In genomic region chr15:56497757-56498156, GRCm38 (mm10) we compare ENCODE assay signal across 23 mouse cellular contexts.
DNase-seq lines count a peak whose midpoint lies in the region; ATAC-seq and TF ChIP-seq lines count a peak whose summit lies in the region.
"Had no signal": no experiment of that assay in that cellular context is flagged by ENCODE, and none has a peak within 500 bp of the region (broad histone marks: within the 10 kb centered on the region; RNA-seq: fewer than 3 reads in every experiment).

No protein-coding gene starts in this region.

- H3K4me1 ChIP-seq in hindbrain, postnatal 0 days (ENCODE audit: insufficient read depth, low read length), result no peaks in the 10 kb centered on the region
- H3K4me1 ChIP-seq in hindbrain, embryonic 11.5 days (replicated peaks; ENCODE audit: control insufficient read depth, insufficient read depth, low read length), result no peaks in the 10 kb centered on the region
- H3K4me1 ChIP-seq: embryonic facial prominence, embryonic 13.5 days had no signal

- no peak overlapping the region for H3K4me3 ChIP-seq in hindbrain, postnatal 0 days (ENCODE audit: low read length)
- no peak overlapping the region for H3K4me3 ChIP-seq in hindbrain, embryonic 11.5 days (ENCODE audit: low read depth, low read length)
- no peak overlapping the region for H3K4me3 ChIP-seq in myocyte
- H3K4me3 ChIP-seq: embryonic facial prominence, embryonic 13.5 days had no signal

- no peaks in the 10 kb centered on the region for H3K79me2 ChIP-seq in myocyte (ENCODE audit: control insufficient read depth, insufficient read depth)

- DNase-seq in frontal cortex, postnatal 36 days (ENCODE audit: low spot score in 2 of 2), result no peak
- DNase-seq in hindbrain, postnatal 0 days (ENCODE audit: low spot score), result peak; percentile 3
- no peak for DNase-seq in hindbrain, embryonic 11.5 days (ENCODE audit: low spot score)
- peak; percentile 20 for DNase-seq in NIH3T3 (ENCODE audit: low read depth)
- no peak for DNase-seq in spleen, postnatal 10 days (ENCODE audit: low spot score in 2 of 2)
- no peak for DNase-seq in lung, postnatal 4 days
- DNase-seq: adrenal gland, adult 2 months; adrenal gland, postnatal 36 days; cerebellum, adult 11-12 months; cerebellum, adult 9-10 months; cerebellum, postnatal 25 days; gastrocnemius, postnatal 10 days; kidney, adult 2 months had no signal

- H3K27ac ChIP-seq in hindbrain, postnatal 0 days, result no peak overlapping the region
- no peak overlapping the region for H3K27ac ChIP-seq in hindbrain, embryonic 11.5 days (ENCODE audit: low read depth, low read length)
- H3K27ac ChIP-seq: embryonic facial prominence, embryonic 13.5 days; hindbrain, embryonic 14.5 days had no signal

- H3K9me3 ChIP-seq in hindbrain, postnatal 0 days (ENCODE audit: low read length), result no peaks in the 10 kb centered on the region
- H3K9me3 ChIP-seq in hindbrain, embryonic 11.5 days (ENCODE audit: control insufficient read depth, low read length), result no peaks in the 10 kb centered on the region
- H3K9me3 ChIP-seq: embryonic facial prominence, embryonic 13.5 days; G1E had no signal

- no peaks in the 10 kb centered on the region for H3K36me3 ChIP-seq in hindbrain, postnatal 0 days (ENCODE audit: insufficient read depth, low read length)
- no peaks in the 10 kb centered on the region for H3K36me3 ChIP-seq in hindbrain, embryonic 11.5 days (ENCODE audit: control insufficient read depth, insufficient read depth, low read length)
- H3K36me3 ChIP-seq in myocyte (ENCODE audit: control insufficient read depth, insufficient read depth), result no peaks in the 10 kb centered on the region
- H3K36me3 ChIP-seq: embryonic facial prominence, embryonic 13.5 days; G1E had no signal

- 75% methylated on average over 4 of the region's 4 CpGs for whole genome bisulfite sequencing in hindbrain, postnatal 0 days
- 78% methylated on average over 4 of the region's 4 CpGs for WGBS in hindbrain, embryonic 11.5 days

- no peak for TF ChIP-seq CTCF in hindbrain, postnatal 0 days (IDR thresholded peaks at IDR 0.05; ENCODE audit: low read depth)

- H3K9ac ChIP-seq in hindbrain, postnatal 0 days (replicated peaks; ENCODE audit: low read length), result no peak overlapping the region
- no peak overlapping the region for H3K9ac ChIP-seq in hindbrain, embryonic 11.5 days (ENCODE audit: low read depth, low read length)
- H3K9ac ChIP-seq: embryonic facial prominence, embryonic 13.5 days; hindbrain, embryonic 14.5 days had no signal

- ATAC-seq in frontal cortex, adult (ENCODE audit: low TSS enrichment), result peak; percentile 65
- ATAC-seq in hindbrain, postnatal 0 days, result no peak
- no peak for ATAC-seq in hindbrain, embryonic 11.5 days (ENCODE audit: low FRiP score)
- ATAC-seq: activated CD4-positive, CD25-positive, alpha-beta regulatory T cell, adult 4 months; CD4-positive, CD25-positive, alpha-beta regulatory T cell, adult 4 months; forebrain, embryonic 16.5 days; intestine, embryonic 16.5 days; Patski had no signal

- no peak overlapping the region for H3K4me2 ChIP-seq in hindbrain, postnatal 0 days (ENCODE audit: low read depth, low read length)
- no peak overlapping the region for H3K4me2 ChIP-seq in hindbrain, embryonic 11.5 days (replicated peaks; ENCODE audit: low read depth, low read length)
- H3K4me2 ChIP-seq in myocyte (ENCODE audit: low read depth), result no peak overlapping the region
- H3K4me2 ChIP-seq: embryonic facial prominence, embryonic 13.5 days; hindbrain, embryonic 14.5 days had no signal

- no peaks in the 10 kb centered on the region for H3K27me3 ChIP-seq in hindbrain, postnatal 0 days (ENCODE audit: insufficient read depth, low read length)
- H3K27me3 ChIP-seq in hindbrain, embryonic 11.5 days (ENCODE audit: control insufficient read depth, insufficient read depth, low read length), result no peaks in the 10 kb centered on the region
- no peaks in the 10 kb centered on the region for H3K27me3 ChIP-seq in myocyte (ENCODE audit: control insufficient read depth, insufficient read depth, insufficient read length)
- H3K27me3 ChIP-seq: embryonic facial prominence, embryonic 13.5 days had no signal

- no peak for TF ChIP-seq POLR2A in myocyte (IDR thresholded peaks at IDR 0.05; ENCODE audit: insufficient read length, low read depth)

- H3ac ChIP-seq in myocyte (ENCODE audit: control insufficient read depth, insufficient read length), result no peak overlapping the region

TF ChIP-seq in myocyte, 11 proteins besides CTCF, POLR2A, EP300 and RAD21:
- TF ChIP-seq E2F4 (IDR thresholded peaks at IDR 0.05; ENCODE audit: insufficient read depth), result no peak
- TF ChIP-seq TCF12 (IDR thresholded peaks at IDR 0.05; ENCODE audit: insufficient read depth, poor library complexity, severe bottlenecking), result no peak
- TF ChIP-seq CEBPB (IDR thresholded peaks at IDR 0.05; ENCODE audit: insufficient read depth, poor library complexity, severe bottlenecking), result 0 out of 2 replicates have a peak, but pooled peaks have one; percentile 20

Comparison
In these comparisons a context has a peak if more than half of its experiments do, and no peak if none do; other contexts are left out.
1. DNase-seq: peak in hindbrain, postnatal 0 days (single experiment) and NIH3T3 (single experiment); none in frontal cortex, postnatal 36 days (0 of 2), hindbrain, embryonic 11.5 days (single experiment), spleen, postnatal 10 days (0 of 2) and lung, postnatal 4 days (0 of 2).